Mouse (Mus musculus) cerebellum, postnatal 4 days (tissue): ENCODE results near the gene Hist2h2be.
"Not testable (repeated sequence)": the region's sequence is repeated elsewhere in the genome, so short reads cannot be mapped to it uniquely, and the experiment has no call there.

Experiments
- DNase-seq, 2 experiments: peaks; one replicate each; pipeline ENCODE4 v3.0.0; 2022; ENCODE audit warnings: low spot score in 2 of 2, mixed read lengths in 1 of 2

Gene Hist2h2be

GRCm38 (mm10) chr3:96198601-96199251 is 22.2 kb upstream of the Hist2h2be start:
- DNase-seq: not testable (repeated sequence)

GRCm38 (mm10) chr3:96199731-96200130 is 21.2 kb upstream of the Hist2h2be start:
- DNase-seq: no peak

- DNase-seq: no peak
These were observed 13.1 kb upstream of the Hist2h2be start for GRCm38 (mm10) chr3:96207819-96208218.

- no peak for DNase-seq
These were observed 11.7 kb upstream of the Hist2h2be start for GRCm38 (mm10) chr3:96209242-96209641.

GRCm38 (mm10) chr3:96219191-96219641 is 1.7 kb upstream of the Hist2h2be start:
- DNase-seq: peak in 1 of 2 experiments; percentile 11

GRCm38 (mm10) chr3:96219661-96220130 is 1.2 kb upstream of the Hist2h2be start, which contains the start of the genes Bola1 and Hist2h2ab:
Gene Bola1 (minus strand): TSS chr3:96219709.
Gene Hist2h2ab (plus strand): TSS chr3:96219865.
- peak; percentile 43 to 63 for DNase-seq

- peak in 1 of 2 experiments; percentile 63 for DNase-seq
These were observed 671 bp upstream of the Hist2h2be start for GRCm38 (mm10) chr3:96220131-96220764.

- DNase-seq: no peak
These were observed 720 bp downstream of the Hist2h2be start for GRCm38 (mm10) chr3:96221640-96222038.

GRCm38 (mm10) chr3:96222774-96223173 is 1.9 kb downstream of the Hist2h2be start:
- no peak for DNase-seq

- no peak for DNase-seq
These were observed 4.5 kb downstream of the Hist2h2be start for GRCm38 (mm10) chr3:96225421-96225820.

GRCm38 (mm10) chr3:96226695-96227648 is 6.1 kb downstream of the Hist2h2be start:
- DNase-seq: no peak

GRCm38 (mm10) chr3:96228828-96229227 is 7.9 kb downstream of the Hist2h2be start:
- no peak for DNase-seq

GRCm38 (mm10) chr3:96230404-96230803 is 9.5 kb downstream of the Hist2h2be start:
- DNase-seq: no peak

- DNase-seq: no peak
These were observed 10.2 kb downstream of the Hist2h2be start for GRCm38 (mm10) chr3:96230910-96231757.

- no peak for DNase-seq
These were observed 10.8 kb downstream of the Hist2h2be start for GRCm38 (mm10) chr3:96231758-96232120.

- DNase-seq: no peak
These were observed 14.0 kb downstream of the Hist2h2be start for GRCm38 (mm10) chr3:96234914-96235313.

- no peak for DNase-seq
These were observed 14.9 kb downstream of the Hist2h2be start for GRCm38 (mm10) chr3:96235836-96236235.

GRCm38 (mm10) chr3:96236834-96237334 is 16.0 kb downstream of the Hist2h2be start:
- DNase-seq: no peak

- DNase-seq: no peak
These were observed 16.5 kb downstream of the Hist2h2be start for GRCm38 (mm10) chr3:96237335-96237903.

- no peak for DNase-seq
These were observed 17.1 kb downstream of the Hist2h2be start for GRCm38 (mm10) chr3:96237904-96238511.
